Mouse (Mus musculus): Measurements from ENCODE around the gene Stat2. TPM values are rescaled to one million over a fixed set of nuclear protein-coding genes. Genes with fewer than 3 reads are reported as not detected.
"Not testable (repeated sequence)": the region's sequence is repeated elsewhere in the genome, so short reads cannot be mapped to it uniquely, and the experiment has no call there.

The Stat2 gene
- polyA plus RNA-seq, 1 experiment = 18.9 TPM

DNA sequence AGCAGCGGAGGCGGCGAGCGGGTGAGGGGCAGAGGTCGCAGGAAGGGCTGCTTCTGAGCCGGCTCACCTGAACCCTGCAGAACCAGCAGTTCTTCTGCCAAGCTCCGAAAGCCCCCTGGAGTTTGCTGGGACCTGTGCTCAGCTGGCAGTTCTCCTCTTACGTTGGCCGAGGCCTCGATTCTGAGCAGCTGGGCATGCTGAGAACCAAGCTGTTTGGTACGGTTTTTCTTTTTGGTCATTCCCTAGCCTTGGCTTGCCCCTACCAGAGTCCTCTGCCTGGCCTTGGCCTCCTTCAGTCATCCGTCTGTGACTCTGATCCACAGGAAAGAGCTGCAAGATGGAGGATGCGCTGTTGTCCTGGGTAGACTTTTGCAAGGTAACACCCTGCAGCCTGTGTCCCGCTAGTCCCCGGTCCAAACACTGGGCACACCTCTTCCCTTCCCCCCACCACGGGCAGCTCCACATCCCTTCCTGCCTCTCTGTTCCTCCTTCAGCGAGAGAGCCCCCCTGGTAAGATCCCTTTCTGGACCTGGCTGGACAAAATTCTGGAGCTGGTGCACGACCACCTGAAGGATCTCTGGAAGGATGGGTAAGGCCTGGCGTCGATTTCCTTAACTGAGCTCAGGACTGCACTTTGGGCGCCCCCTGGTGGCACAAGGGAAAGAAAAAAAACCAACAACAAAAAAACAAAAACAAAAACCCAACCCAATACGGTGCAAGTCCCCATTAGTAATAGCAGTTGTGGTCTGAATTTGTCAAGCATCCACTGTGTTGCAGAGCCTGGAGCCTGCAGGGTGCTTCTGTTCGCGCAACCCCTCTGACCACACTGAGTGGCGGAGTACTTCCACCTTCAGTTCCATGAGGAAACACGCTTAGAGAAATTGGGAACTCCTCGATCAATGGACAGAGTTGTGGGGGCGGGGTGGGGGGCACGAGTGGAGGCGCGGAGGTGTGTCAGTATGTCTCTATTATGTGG is 13.5 kb downstream of the Stat2 start:
- DNase-seq (ENCODE audit: low read depth, low spot score) = no peak
- 66% methylated on average over 31 of the region's 31 CpGs for WGBS

DNA sequence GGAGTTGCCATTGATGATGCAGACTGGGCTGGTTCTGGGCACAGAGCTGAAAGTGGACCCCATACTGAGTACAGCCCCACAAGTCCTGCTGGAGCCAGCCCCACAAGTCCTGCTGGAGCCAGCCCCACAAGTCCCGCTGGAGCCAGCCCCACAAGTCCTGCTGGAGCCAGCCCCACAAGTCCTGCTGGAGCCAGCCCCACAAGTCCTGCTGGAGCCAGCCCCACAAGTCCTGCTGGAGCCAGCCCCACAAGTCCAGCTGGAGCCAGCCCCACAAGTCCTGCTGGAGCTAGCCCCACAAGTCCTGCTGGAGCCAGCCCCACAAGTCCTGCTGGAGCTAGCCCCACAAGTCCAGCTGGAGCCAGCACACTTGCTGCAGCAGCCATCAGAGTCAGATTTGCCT is 20.2 kb downstream of the Stat2 start:
- WGBS = 84% methylated on average over 1 of the region's 1 CpGs
- not testable (repeated sequence) for DNase-seq (ENCODE audit: low read depth, low spot score)

DNA sequence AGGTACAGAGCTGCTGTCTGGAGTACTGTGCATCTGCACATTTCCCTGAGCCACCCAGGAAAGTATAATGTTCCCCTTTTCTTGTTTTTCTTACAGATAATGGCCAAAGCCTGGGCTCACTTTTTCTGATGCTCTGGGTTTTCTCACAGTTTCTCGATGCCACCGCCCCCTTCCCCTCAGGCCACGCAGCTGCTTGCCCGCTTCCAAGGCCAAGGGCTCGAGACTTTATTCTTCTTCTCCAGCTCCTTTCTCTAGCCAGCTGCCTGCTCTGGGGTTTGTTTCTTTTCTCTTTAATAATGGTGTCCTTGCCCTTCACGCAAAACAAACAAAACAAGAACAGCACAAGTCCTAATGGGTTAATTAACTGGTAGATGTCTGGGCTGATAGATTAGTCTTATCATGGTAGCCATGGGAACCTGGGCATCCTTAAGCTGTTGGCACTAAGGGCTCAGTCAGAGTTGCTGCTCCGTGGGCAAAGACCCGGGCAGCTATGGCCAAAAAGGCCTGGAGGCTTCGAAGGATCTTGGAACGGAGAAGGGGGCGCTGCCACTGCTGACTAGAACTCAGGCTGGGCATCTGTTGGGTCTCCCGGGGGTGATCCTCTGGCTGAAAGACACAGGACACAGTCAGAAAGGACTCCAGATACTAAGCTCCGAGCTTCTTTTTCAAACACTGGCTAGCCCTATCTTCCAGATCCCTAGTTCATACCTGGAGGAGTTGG is 26.2 kb downstream of the Stat2 start:
- DNase-seq (ENCODE audit: low read depth, low spot score) = no peak
- 77% methylated on average over 13 of the region's 13 CpGs for WGBS

DNA sequence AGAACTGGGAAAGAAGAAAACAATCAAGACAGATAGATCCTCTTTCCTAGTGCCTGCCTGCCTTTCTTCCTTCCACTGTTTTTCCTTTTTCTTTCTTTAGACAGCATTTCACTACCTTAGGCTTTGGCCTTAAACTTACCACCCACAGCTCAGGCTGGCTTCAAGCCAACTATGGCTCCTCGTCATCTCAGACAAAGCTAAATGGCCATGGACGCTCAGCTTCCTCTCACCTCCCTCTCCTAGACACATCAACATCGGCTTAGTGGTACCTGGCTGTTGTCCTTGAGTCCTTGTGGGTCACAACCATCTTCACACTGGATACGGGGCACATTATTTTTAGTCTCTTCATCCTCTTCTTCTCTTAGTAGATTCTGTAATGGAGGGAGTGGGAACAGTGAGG is 26.9 kb downstream of the Stat2 start:
- 66% methylated on average over 4 of the region's 4 CpGs for WGBS
- no peak for DNase-seq (ENCODE audit: low read depth, low spot score)

DNA sequence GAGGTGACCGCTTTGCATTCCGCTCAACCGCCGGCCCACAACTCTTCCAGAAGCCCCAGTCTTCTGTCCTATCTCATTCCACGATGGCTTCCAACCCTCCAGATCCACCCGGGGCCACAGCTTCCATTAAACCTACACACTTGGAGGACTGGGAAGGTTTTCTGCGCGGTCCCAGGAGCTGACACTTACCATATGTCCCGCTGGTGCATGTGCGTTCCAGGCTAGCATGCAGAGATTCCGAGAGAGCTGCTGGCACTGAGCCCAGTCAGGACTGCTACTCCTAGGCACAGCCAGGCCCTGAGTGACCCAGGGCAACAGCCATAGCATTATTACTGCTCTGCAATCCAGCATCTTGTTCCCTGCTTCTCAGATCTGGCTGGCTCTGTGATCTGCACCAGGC is 27.3 kb downstream of the Stat2 start:
- WGBS = 71% methylated on average over 11 of the region's 11 CpGs
- DNase-seq (ENCODE audit: low read depth, low spot score) = no peak

DNA sequence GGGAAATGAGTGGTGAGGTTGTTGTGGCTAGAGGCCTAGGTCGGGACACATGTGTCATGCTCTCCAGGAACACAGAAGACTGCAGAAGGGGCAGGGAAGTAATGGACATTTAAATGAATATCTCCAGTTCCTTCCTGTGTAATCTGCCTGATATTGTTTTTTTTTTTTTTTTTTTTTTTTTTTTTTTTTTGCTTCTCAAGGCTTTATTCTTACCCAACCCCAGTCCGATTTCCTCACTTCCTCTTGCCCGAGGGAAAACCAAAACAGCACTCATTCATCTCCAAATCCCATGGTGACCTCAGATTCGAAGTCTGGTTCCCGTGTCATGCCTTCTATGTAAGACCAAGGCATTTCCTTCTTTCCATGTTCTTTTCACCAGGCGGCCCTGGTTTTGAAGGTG is 27.9 kb downstream of the Stat2 start:
- WGBS = 66% methylated on average over 6 of the region's 6 CpGs
- no peak for DNase-seq (ENCODE audit: low read depth, low spot score)

DNA sequence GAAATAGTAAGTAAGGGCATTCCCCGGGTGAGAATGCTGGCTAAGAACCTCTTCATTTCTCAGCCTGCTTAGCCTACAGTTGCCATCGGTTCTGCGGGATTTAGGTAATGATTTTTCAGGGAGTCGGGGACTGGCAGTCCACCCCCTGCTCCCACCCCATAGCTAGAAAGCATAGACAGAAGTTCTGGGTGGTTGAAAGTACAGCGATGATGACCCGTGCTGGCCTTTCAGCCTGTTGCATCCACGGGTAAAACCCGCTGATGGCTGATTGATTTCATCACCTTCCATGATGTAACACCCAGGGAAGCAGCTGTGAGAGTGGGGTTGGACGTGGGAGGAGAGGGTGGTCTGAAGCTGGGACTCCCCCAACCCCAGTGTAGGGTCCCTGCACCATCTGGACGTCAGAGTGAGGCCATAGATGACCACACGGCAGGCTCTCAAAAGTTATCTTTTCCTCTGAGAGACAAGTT is 28.4 kb downstream of the Stat2 start, which contains the start of gene Il23a:
Gene Il23a, minus strand, starts transcription at position 51 of the 470 bp plus-strand sequence.
- no peak for DNase-seq (ENCODE audit: low read depth, low spot score)
- 77% methylated on average over 11 of the region's 11 CpGs for WGBS

DNA sequence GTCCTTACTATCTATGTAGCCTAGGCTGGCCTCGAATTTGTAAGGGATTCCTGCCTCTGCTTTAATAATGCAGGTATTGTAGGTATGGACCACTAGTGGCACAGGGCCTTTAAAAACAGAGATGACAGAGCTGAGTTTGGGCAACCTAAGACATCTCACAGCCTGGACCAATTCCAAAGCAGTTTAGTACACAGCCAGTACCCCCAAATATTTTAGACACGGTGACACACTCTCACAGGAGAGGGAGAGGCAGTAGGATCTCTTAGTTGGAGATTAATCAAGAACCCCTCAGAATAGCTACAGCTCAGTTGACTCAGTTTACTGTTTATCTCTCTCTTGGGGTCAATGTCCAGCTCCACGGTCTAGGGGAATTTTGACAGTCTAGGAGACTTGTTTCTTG is 32.0 kb downstream of the Stat2 start:
- DNase-seq (ENCODE audit: low read depth, low spot score) = no peak

DNA sequence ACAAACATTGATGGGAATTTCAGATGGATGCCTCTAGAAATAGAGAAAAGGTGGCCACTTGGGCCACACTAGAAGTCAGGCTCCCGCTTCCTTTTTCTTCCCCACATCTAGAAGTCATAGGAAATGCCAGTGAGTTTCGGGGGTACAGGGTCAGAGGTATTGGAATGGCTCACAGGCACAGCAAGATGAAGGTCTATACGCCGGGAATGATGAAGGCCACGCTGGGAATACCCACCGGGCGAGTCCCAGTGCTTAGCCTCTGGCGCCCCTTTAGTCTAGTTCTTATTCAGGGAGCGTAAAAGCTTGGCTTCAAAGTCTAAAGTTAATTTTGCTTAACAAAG is 32.4 kb downstream of the Stat2 start:
- WGBS = under 1% methylated on average over 9 of the region's 9 CpGs
- DNase-seq (ENCODE audit: low read depth, low spot score) = no peak

More for the DNA sequence above, 32.0 kb downstream of the Stat2 start:
- WGBS = 18% methylated on average over 3 of the region's 3 CpGs

DNA sequence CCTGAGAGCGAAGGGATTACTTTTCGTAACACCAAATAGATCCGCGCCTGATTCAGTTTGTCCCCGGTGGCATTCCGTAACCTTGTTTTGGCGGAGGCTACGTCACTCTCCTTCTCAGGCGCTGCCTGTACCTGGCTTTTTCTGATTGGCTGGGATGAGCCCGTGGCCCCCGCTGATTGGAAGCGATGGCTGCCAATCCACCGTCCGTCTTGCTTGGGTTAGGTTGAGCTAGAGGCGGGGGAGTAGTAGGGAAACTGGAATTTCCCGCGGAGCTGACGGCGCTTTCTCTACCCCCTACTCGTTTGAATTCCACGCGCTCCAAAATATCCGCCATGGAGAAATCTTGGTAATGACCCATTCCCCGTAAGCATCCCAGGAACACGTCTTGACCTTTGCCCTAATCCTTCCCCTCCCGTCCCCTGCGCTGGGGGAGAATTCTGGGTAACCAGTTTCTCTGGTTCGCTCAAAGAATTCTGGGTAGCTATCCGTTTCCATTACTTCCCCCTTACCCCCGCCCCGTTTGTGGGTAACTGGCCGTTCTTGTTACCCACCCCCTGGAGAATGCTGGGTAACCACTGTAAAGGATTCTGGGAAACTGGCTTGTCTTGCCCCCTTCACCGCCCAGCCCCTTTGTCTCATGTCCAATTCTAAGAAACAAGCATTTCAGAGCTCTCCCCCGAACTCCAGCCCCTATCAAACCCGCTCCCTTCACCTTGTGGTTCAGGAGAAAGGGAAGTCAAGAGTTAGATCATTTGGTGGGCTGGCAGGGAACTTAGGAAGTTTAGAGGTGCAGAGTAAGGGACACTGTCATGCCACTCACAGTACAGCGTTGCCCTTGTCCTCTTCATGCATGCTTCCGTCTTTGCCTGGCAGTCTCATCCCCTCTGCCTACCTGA is 33.0 kb downstream of the Stat2 start, which contains the start of gene Pan2:
Gene Pan2, plus strand, starts transcription at position 210 of the 896 bp plus-strand sequence.
- WGBS = 1% methylated on average over 37 of the region's 37 CpGs
- DNase-seq (ENCODE audit: low read depth, low spot score) = peak; percentile 98

DNA sequence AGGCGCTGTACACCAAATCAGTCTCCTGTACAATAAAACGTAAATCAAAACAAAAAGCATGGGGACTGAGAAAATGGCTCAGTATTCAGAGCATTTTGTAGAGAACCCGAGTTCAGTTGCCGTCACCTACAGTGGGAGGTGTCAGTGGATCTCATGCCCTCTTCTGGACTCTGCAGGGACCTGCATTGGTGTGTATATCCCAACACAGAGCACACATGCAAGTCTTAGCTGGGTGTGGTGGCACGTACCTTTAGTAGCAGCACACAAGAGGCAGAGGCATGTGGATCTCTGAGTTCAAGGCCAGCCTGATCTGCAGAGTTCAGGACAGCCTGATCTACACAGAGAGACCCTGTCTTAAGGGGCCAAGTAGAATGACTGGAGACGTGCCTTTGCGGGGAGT is 39.3 kb downstream of the Stat2 start:
- no peak for DNase-seq (ENCODE audit: low read depth, low spot score)
- WGBS = 89% methylated on average over 7 of the region's 7 CpGs

DNA sequence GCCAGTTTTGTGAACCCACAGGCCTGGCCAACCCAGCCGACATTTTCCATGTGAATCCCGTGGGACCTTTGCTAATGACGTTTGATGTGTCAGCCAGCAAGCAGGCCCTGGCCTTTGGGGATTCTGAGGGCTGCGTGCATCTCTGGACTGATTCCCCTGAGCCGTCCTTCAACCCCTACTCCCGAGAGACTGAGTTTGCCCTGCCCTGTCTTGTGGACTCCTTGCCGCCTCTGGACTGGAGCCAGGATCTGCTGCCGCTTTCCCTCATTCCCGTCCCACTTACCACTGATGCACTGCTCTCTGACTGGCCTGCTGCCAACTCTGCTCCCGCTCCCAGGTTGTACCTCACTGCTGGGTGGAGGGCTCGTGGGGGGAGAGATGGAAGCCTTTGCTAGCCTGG is 39.8 kb downstream of the Stat2 start:
- 69% methylated on average over 11 of the region's 11 CpGs for WGBS
- DNase-seq (ENCODE audit: low read depth, low spot score) = no peak

DNA sequence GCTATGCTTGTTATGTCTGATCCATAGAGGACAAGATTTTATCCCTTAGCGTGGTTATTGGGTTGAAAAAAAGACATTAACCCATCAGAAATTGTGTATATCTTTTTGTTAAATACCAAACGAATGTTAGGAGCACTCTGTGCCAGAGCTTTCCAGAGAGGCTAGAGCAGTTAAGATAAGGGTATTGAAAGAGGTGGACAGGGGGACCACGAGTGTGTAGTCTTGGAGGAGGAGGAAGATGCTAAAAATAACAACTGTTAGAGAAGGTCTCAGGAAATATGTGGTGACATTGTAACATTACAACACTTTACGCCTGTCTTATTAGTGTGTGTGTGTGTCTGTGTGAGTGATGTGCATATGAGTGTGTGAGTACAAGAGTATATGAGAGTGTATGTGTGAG is 40.5 kb downstream of the Stat2 start:
- no peak for DNase-seq (ENCODE audit: low read depth, low spot score)
- WGBS = 76% methylated on average over 4 of the region's 4 CpGs

DNA sequence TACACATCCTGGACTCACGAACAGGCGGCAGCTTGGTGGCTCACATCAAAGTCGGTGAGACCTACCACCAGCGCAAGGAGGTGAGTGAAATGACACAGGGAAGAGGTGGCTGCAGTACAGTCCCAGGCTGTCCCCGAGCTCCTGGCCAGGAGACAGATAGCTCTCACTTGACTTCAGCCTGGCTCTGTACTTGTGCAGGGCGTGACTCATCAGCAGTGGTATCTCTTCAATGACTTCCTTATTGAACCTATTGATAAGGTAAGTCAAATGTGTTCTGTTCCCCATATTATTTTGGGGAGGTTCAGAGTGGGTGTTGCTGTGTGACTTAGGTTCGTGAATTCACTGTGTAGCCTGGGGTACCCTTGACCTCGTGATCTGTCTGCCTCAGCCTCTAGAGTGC is 45.2 kb downstream of the Stat2 start:
- no peak for DNase-seq (ENCODE audit: low read depth, low spot score)
- WGBS = 87% methylated on average over 8 of the region's 8 CpGs

DNA sequence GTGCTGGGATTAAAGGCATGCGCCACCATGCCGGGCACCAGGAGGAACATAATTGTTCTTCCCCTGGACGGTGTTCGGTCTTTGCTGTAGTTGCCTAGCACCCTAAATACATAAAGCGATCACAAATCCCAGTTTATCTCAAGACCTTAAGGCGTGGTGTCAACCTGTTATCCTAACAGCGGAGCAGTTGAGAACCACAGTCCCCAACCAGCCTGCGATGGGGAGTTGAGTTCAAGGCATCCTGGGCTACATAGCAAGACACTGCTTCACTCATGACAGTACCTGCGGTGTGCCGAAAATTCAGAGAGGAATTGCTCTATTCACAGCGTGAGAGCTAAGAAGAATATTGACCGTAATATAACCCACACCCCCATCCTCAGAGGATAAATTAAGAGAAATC is 51.3 kb downstream of the Stat2 start:
- 26% methylated on average over 12 of the region's 12 CpGs for WGBS
- DNase-seq (ENCODE audit: low read depth, low spot score) = no peak

DNA sequence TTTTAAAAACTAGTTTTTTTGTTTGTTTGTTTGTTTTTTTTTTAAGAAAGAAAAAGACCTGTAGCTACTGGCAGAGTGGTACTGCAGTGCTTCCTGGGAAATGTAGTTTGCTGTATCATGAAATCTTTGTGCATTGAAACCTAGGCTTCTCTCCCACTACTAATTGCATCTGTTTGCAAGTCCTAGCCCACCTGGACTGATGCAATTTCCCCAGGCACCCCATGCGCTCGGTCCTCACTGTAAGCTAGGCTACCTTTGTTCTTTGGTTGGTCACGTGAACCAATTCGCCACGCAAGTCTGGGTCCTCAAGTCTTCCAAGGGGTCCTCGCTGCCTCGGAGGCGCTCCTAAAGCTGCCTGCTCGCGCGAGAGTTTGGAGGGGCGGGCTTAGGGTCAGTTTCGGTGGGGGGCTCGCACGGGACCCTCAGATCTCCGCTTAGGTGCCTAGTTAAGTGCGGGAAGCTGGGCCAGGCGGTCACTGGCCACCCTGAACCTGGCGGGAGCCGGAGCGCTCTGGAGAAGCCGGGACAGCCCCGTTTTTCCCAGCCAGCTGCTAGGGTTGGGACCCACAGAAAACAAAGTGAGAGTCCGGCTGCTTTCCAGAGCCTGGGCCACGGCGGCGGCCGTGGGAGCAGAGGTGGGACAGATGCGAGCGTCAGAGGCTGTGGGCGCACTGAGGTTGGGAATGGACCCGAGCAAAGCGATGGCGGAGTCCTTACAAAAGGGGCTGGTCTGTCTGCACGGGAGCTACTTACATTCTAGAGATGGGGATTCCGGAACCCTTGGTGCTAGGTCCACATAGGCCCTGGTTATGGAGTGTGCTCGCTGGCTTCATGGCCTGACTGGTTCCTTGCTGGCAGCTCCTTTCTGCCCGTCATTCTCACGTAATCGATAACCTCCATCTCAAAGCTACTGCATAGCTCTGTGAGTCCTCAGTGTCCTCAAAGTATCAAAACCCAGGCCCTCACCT is 52.1 kb downstream of the Stat2 start, which contains the start of gene Cnpy2:
Gene Cnpy2, plus strand, starts transcription at position 319 of the 968 bp plus-strand sequence.
- DNase-seq (ENCODE audit: low read depth, low spot score) = no peak
- WGBS = under 1% methylated on average over 40 of the region's 40 CpGs

DNA sequence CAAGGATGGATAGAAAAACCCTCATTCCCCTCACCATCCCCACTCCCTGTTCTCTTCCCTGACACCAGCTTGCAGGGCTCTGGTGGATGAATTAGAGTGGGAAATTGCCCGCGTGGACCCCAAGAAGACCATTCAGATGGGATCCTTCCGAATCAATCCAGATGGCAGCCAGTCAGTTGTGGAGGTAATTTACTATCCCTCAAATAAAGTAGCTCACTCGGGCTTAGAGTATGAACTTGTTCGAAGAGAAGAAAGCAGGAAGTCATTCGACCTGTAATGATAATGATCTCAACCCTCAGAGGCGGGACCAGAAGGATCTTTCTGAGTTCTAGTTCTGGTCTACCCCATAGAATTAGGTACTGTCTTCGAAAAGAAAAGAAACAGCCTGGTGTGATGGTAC is 53.2 kb downstream of the Stat2 start:
- 41% methylated on average over 8 of the region's 8 CpGs for WGBS

DNA sequence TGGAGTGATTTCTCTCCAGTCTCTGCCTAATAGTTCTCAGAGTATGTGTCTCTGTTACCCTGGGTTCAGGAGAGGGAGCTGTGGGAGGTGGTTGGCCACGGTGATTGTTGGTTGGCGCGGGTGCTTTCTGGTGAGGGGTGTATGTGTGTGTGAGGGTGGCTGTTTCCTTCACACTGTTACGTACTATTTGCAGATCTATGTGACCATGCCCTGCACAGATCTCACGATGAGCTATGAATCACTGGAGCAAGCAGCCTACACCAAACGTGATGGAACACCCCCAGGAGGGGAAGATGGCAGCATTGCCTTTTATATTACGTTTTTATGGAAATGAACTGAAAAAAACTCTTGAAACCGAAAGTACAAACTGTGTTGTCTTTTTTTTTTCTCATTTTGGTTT is 56.5 kb downstream of the Stat2 start:
- 91% methylated on average over 8 of the region's 8 CpGs for whole genome bisulfite sequencing

More for the DNA sequence above, 53.2 kb downstream of the Stat2 start:
- DNase-seq (ENCODE audit: low read depth, low spot score) = no peak

More for the DNA sequence above, 56.5 kb downstream of the Stat2 start:
- DNase-seq (ENCODE audit: low read depth, low spot score) = no peak

Data from large intestine, adult 2 months (tissue).